Mouse (Mus musculus) right cerebral cortex, postnatal 10 days (tissue): Measurements from ENCODE around the gene Tspan31.

Experiments
- DNase-seq, 2 experiments: peaks; one replicate each; pipeline ENCODE4 v3.0.0; 2021; ENCODE audit warnings: low spot score in 2 of 2

Tspan31 gene

GRCm38 (mm10) chr10:127070190-127071121 lies at the start of gene Tspan31:
Tspan31 (minus strand) TSS chr10:127070264.
- DNase-seq, result peak; percentile 96 to 98

- no peak for DNase-seq
These were observed 49.2 kb upstream of the Tspan31 start for GRCm38 (mm10) chr10:127119229-127119628.

- DNase-seq, result no peak
These were observed 48.4 kb upstream of the Tspan31 start for GRCm38 (mm10) chr10:127118470-127118869.

GRCm38 (mm10) chr10:127115068-127115467 lies 45.0 kb upstream of the Tspan31 start:
- DNase-seq, result no peak

GRCm38 (mm10) chr10:127114408-127114807 lies 44.3 kb upstream of the Tspan31 start:
- no peak for DNase-seq

GRCm38 (mm10) chr10:127111001-127111887 lies 41.2 kb upstream of the Tspan31 start:
- no peak for DNase-seq

GRCm38 (mm10) chr10:127108262-127108583 lies 38.2 kb upstream of the Tspan31 start:
- no peak for DNase-seq

GRCm38 (mm10) chr10:127107563-127108261 lies 37.6 kb upstream of the Tspan31 start:
- no peak for DNase-seq

GRCm38 (mm10) chr10:127103631-127104030 lies 33.6 kb upstream of the Tspan31 start:
- DNase-seq, result no peak

- DNase-seq, result no peak
These were observed 31.1 kb upstream of the Tspan31 start for GRCm38 (mm10) chr10:127101151-127101550.

- DNase-seq, result no peak
These were observed 30.4 kb upstream of the Tspan31 start for GRCm38 (mm10) chr10:127100414-127100813.

- DNase-seq, result no peak
These were observed 29.8 kb upstream of the Tspan31 start for GRCm38 (mm10) chr10:127099868-127100267.

GRCm38 (mm10) chr10:127099191-127099590 lies 29.1 kb upstream of the Tspan31 start:
- no peak for DNase-seq

GRCm38 (mm10) chr10:127098514-127098913 lies 28.4 kb upstream of the Tspan31 start:
- no peak for DNase-seq

- DNase-seq, result peak; percentile 56 to 78
These were observed 24.3 kb upstream of the Tspan31 start for GRCm38 (mm10) chr10:127094382-127094802.

GRCm38 (mm10) chr10:127092742-127093141 lies 22.7 kb upstream of the Tspan31 start:
- DNase-seq, result no peak

- peak; percentile 60 for DNase-seq
These were observed 21.7 kb upstream of the Tspan31 start for GRCm38 (mm10) chr10:127091507-127092396.

GRCm38 (mm10) chr10:127090560-127091411 lies 20.7 kb upstream of the Tspan31 start:
- peak; percentile 70 to 73 for DNase-seq

GRCm38 (mm10) chr10:127085633-127086032 lies 15.6 kb upstream of the Tspan31 start:
- DNase-seq, result no peak

- no peak for DNase-seq
These were observed 15.0 kb upstream of the Tspan31 start for GRCm38 (mm10) chr10:127085052-127085451.
